ENCODE assay signal across 23 mouse cellular contexts in the genomic region with DNA sequence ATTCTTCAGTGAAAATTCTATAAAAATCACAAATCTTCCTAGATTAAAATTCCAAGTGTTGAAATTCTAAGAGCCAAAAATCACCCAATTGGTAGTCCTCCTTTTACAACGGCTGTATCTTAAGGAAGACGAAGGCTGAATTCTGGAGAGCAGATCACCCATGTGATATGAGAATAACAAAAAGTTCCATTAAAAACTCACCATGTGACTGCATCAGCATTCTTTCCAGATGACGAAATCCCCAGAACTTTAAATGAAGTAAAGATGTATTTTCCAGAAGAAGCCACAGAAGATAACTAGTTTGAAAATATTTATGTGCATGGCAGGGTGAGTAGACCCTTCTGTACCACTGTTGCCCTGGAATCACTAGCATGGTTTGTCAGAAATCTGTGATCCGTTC.
DNase-seq lines count a peak whose midpoint lies in the region; ATAC-seq lines count a peak whose summit lies in the region.
"Had no signal": no experiment of that assay in that cellular context is flagged by ENCODE, and none has a peak within 500 bp of the region (broad histone marks: within the 10 kb centered on the region; RNA-seq: fewer than 3 reads in every experiment).

No protein-coding gene starts in this region.

- no peak overlapping the region for H3K27ac ChIP-seq in embryonic facial prominence, embryonic 14.5 days (replicated peaks; ENCODE audit: low read depth, low read length)
- no peak overlapping the region for H3K27ac ChIP-seq in embryonic facial prominence, embryonic 10.5 days (replicated peaks)
- no peak overlapping the region for H3K27ac ChIP-seq in heart, embryonic 10.5 days
- no peak overlapping the region for H3K27ac ChIP-seq in midbrain, embryonic 11.5 days (ENCODE audit: low read depth, low read length)
- no peak overlapping the region for H3K27ac ChIP-seq in midbrain, embryonic 14.5 days (replicated peaks; ENCODE audit: low read depth, low read length)
- H3K27ac ChIP-seq: embryonic facial prominence, embryonic 12.5 days; embryonic facial prominence, embryonic 15.5 days; forebrain, embryonic 10.5 days; forebrain, embryonic 12.5 days had no signal

- H3K4me2 ChIP-seq in embryonic facial prominence, embryonic 14.5 days (ENCODE audit: low read depth, low read length) = no peak overlapping the region
- no peak overlapping the region for H3K4me2 ChIP-seq in midbrain, embryonic 11.5 days
- no peak overlapping the region for H3K4me2 ChIP-seq in midbrain, embryonic 14.5 days (ENCODE audit: low read length)
- H3K4me2 ChIP-seq: embryonic facial prominence, embryonic 12.5 days; embryonic facial prominence, embryonic 15.5 days; forebrain, embryonic 12.5 days had no signal

- 52% methylated on average over 4 of the region's 4 CpGs for WGBS in embryonic facial prominence, embryonic 14.5 days
- 81% methylated on average over 4 of the region's 4 CpGs for WGBS in embryonic facial prominence, embryonic 10.5 days
- 71% methylated on average over 4 of the region's 4 CpGs for WGBS in heart, embryonic 10.5 days
- WGBS in midbrain, embryonic 11.5 days = 88% methylated on average over 4 of the region's 4 CpGs
- 86% methylated on average over 4 of the region's 4 CpGs for WGBS in midbrain, embryonic 14.5 days

- H3K27me3 ChIP-seq in embryonic facial prominence, embryonic 14.5 days (replicated peaks; ENCODE audit: control insufficient read depth, insufficient read depth, low read length) = no peaks in the 10 kb centered on the region
- H3K27me3 ChIP-seq in embryonic facial prominence, embryonic 10.5 days (replicated peaks; ENCODE audit: low read depth, poor library complexity, severe bottlenecking) = no peaks in the 10 kb centered on the region
- H3K27me3 ChIP-seq in heart, embryonic 10.5 days (ENCODE audit: insufficient read depth, poor library complexity, severe bottlenecking) = no peaks in the 10 kb centered on the region
- no peaks in the 10 kb centered on the region for H3K27me3 ChIP-seq in midbrain, embryonic 11.5 days (ENCODE audit: control insufficient read depth, insufficient read depth, low read length)
- no peaks in the 10 kb centered on the region for H3K27me3 ChIP-seq in midbrain, embryonic 14.5 days (ENCODE audit: control insufficient read depth, insufficient read depth, low read length)
- H3K27me3 ChIP-seq: embryonic facial prominence, embryonic 12.5 days; embryonic facial prominence, embryonic 15.5 days; forebrain, embryonic 12.5 days had no signal

- no peak overlapping the region for H3K4me3 ChIP-seq in embryonic facial prominence, embryonic 14.5 days (ENCODE audit: low read depth, low read length)
- no peak overlapping the region for H3K4me3 ChIP-seq in embryonic facial prominence, embryonic 10.5 days
- H3K4me3 ChIP-seq in heart, embryonic 10.5 days = no peak overlapping the region
- H3K4me3 ChIP-seq in midbrain, embryonic 11.5 days (ENCODE audit: low read depth, low read length) = no peak overlapping the region
- H3K4me3 ChIP-seq in midbrain, embryonic 14.5 days (replicated peaks; ENCODE audit: low read depth, low read length) = no peak overlapping the region
- H3K4me3 ChIP-seq: embryonic facial prominence, embryonic 12.5 days; embryonic facial prominence, embryonic 15.5 days; erythroblast, embryonic 14.5 days; forebrain, embryonic 10.5 days; forebrain, embryonic 12.5 days had no signal

- no peak overlapping the region for H3K9ac ChIP-seq in embryonic facial prominence, embryonic 14.5 days (ENCODE audit: low read depth, low read length)
- H3K9ac ChIP-seq in midbrain, embryonic 11.5 days (ENCODE audit: low read length) = no peak overlapping the region
- no peak overlapping the region for H3K9ac ChIP-seq in midbrain, embryonic 14.5 days (replicated peaks; ENCODE audit: low read length)
- H3K9ac ChIP-seq: embryonic facial prominence, embryonic 12.5 days; embryonic facial prominence, embryonic 15.5 days; forebrain, embryonic 12.5 days had no signal

- ATAC-seq in embryonic facial prominence, embryonic 14.5 days (ENCODE audit: low read depth) = no peak
- ATAC-seq in midbrain, embryonic 11.5 days (ENCODE audit: low FRiP score) = no peak
- no peak for ATAC-seq in midbrain, embryonic 14.5 days (ENCODE audit: low FRiP score, low TSS enrichment)
- ATAC-seq: forebrain, embryonic 14.5 days; forebrain, embryonic 16.5 days had no signal

- no peaks in the 10 kb centered on the region for H3K9me3 ChIP-seq in embryonic facial prominence, embryonic 14.5 days (ENCODE audit: control insufficient read depth, low read length)
- H3K9me3 ChIP-seq in embryonic facial prominence, embryonic 10.5 days = no peaks in the 10 kb centered on the region
- H3K9me3 ChIP-seq in heart, embryonic 10.5 days = no peaks in the 10 kb centered on the region
- H3K9me3 ChIP-seq in midbrain, embryonic 11.5 days (ENCODE audit: control insufficient read depth, low read length) = no peaks in the 10 kb centered on the region
- no peaks in the 10 kb centered on the region for H3K9me3 ChIP-seq in midbrain, embryonic 14.5 days (ENCODE audit: control insufficient read depth, low read length)
- H3K9me3 ChIP-seq: embryonic facial prominence, embryonic 12.5 days; embryonic facial prominence, embryonic 15.5 days; forebrain, embryonic 10.5 days; forebrain, embryonic 12.5 days had no signal

- no peaks in the 10 kb centered on the region for H3K4me1 ChIP-seq in embryonic facial prominence, embryonic 14.5 days (ENCODE audit: control insufficient read depth, insufficient read depth, low read length)
- peaks cover 14% of the 10 kb centered on the region for H3K4me1 ChIP-seq in embryonic facial prominence, embryonic 10.5 days
- H3K4me1 ChIP-seq in heart, embryonic 10.5 days = no peaks in the 10 kb centered on the region
- no peaks in the 10 kb centered on the region for H3K4me1 ChIP-seq in midbrain, embryonic 11.5 days (ENCODE audit: control insufficient read depth, insufficient read depth, low read length)
- H3K4me1 ChIP-seq in midbrain, embryonic 14.5 days (ENCODE audit: control insufficient read depth, insufficient read depth, low read length) = no peaks in the 10 kb centered on the region
- H3K4me1 ChIP-seq: embryonic facial prominence, embryonic 12.5 days; embryonic facial prominence, embryonic 15.5 days; forebrain, embryonic 12.5 days had no signal

- DNase-seq in embryonic facial prominence, embryonic 14.5 days (ENCODE audit: low spot score) = peak; percentile 43
- no peak for DNase-seq in embryonic facial prominence, embryonic 10.5 days (ENCODE audit: low spot score)
- peak; percentile 15 for DNase-seq in heart, adult 11 months
- DNase-seq in heart, embryonic 10.5 days (ENCODE audit: low spot score) = no peak
- DNase-seq in midbrain, embryonic 11.5 days (ENCODE audit: low spot score, missing footprints) = peak; percentile 64
- DNase-seq in midbrain, embryonic 14.5 days = no peak
- DNase-seq: adrenal gland, adult 2 months; adrenal gland, postnatal 10 days; adrenal gland, postnatal 25 days; cerebellum, adult 11 months; cerebellum, adult 18-20 months; cerebellum, adult 8-10 months; cerebellum, adult 9-11 months; cerebellum, postnatal 14 days; cerebellum, postnatal 36 days; embryo, embryonic 11 days had no signal

- H3K36me3 ChIP-seq in embryonic facial prominence, embryonic 14.5 days (ENCODE audit: control insufficient read depth, insufficient read depth, low read length) = no peaks in the 10 kb centered on the region
- H3K36me3 ChIP-seq in embryonic facial prominence, embryonic 10.5 days (replicated peaks) = no peaks in the 10 kb centered on the region
- H3K36me3 ChIP-seq in heart, embryonic 10.5 days = no peaks in the 10 kb centered on the region
- no peaks in the 10 kb centered on the region for H3K36me3 ChIP-seq in midbrain, embryonic 11.5 days (ENCODE audit: control insufficient read depth, insufficient read depth, low read length)
- no peaks in the 10 kb centered on the region for H3K36me3 ChIP-seq in midbrain, embryonic 14.5 days (ENCODE audit: control insufficient read depth, insufficient read depth, low read length)
- H3K36me3 ChIP-seq: embryonic facial prominence, embryonic 12.5 days; embryonic facial prominence, embryonic 15.5 days; forebrain, embryonic 10.5 days; forebrain, embryonic 12.5 days had no signal

Comparison
In these comparisons a context has a peak if more than half of its experiments do, and no peak if none do; other contexts are left out.
1. DNase-seq: peak in embryonic facial prominence, embryonic 14.5 days (single experiment), heart, adult 11 months (single experiment) and midbrain, embryonic 11.5 days (single experiment); none in embryonic facial prominence, embryonic 10.5 days (single experiment), heart, embryonic 10.5 days (single experiment) and midbrain, embryonic 14.5 days (single experiment).